Mouse (Mus musculus): ENCODE results near the gene Dmd.

- TF ChIP-seq POLR2A (IDR thresholded peaks at IDR 0.05; ENCODE audit: borderline replicate concordance, extremely low read depth, insufficient read depth, insufficient read length, poor library complexity, severe bottlenecking) (no peak), CTCF (IDR thresholded peaks at IDR 0.05; ENCODE audit: borderline replicate concordance, extremely low read depth, insufficient read depth, insufficient read length) (no peak)
Observed at GRCm38 (mm10) chrX:83116171-83116876, 167.7 kb downstream of the Dmd start.
